Mouse (Mus musculus) lung, embryonic 15.5 days (tissue): ENCODE results near the gene Trub1. TPM values are rescaled to one million over a fixed set of nuclear protein-coding genes. Genes with fewer than 3 reads are reported as not detected.

ENCODE experiments used
- ATAC-seq: fragments of 200-750 bp; cut with Nextera tagmentation; 2 replicates; pipeline ENCODE4 v1.8.0; 2017; ENCODE audit warnings: moderate number of reproducible peaks, borderline replicate concordance; ENCODE audit not compliant: low FRiP score, low TSS enrichment; ENCODE audit errors: extremely low read depth
- H3K27ac ChIP-seq: fragments of 300-500 bp; sonication (generic); 2 replicates; pipeline ENCODE4 v1.5.1; 2015; ENCODE audit warnings: moderate library complexity, mild to moderate bottlenecking, inconsistent platforms
- H3K27me3 ChIP-seq: fragments of 300-500 bp; sonication (generic); 2 replicates; pipeline ENCODE4 v1.6.1; 2015; ENCODE audit warnings: inconsistent platforms
- H3K36me3 ChIP-seq: fragments of 300-500 bp; sonication (generic); 2 replicates; pipeline ENCODE4 v1.6.1; 2015; ENCODE audit warnings: inconsistent platforms
- H3K4me1 ChIP-seq: fragments of 300-500 bp; sonication (generic); 2 replicates; pipeline ENCODE4 v1.6.1; 2015; ENCODE audit warnings: inconsistent platforms
- H3K4me2 ChIP-seq: fragments of 300-500 bp; sonication (generic); 2 replicates; pipeline ENCODE4 v1.6.1; 2015; ENCODE audit warnings: inconsistent platforms, mild to moderate bottlenecking, moderate library complexity
- H3K4me3 ChIP-seq: fragments of 300-500 bp; sonication (generic); 2 replicates; pipeline ENCODE4 v1.5.1; 2015; ENCODE audit warnings: mild to moderate bottlenecking, inconsistent platforms
- H3K9ac ChIP-seq: fragments of 300-500 bp; sonication (generic); 2 replicates; pipeline ENCODE4 v1.6.1; 2015; ENCODE audit warnings: inconsistent platforms
- H3K9me3 ChIP-seq: fragments of 300-500 bp; sonication (generic); 2 replicates; pipeline ENCODE4 v1.6.1; 2016; ENCODE audit warnings: inconsistent platforms
- WGBS: fragments of 180-500 bp; shearing (Covaris S2); methylation state at CpG from one replicate; pipeline ENCODE4 v1.1.7; 2015; 5-methylcytosine and 5-hydroxymethylcytosine counted together
- polyA plus RNA-seq: library from polyadenylated mRNA; unstranded; fragments of >200 nt; fragmentation: Nextera tagmentation; extraction: Ambion mirVana; gene quantifications from 2 replicates; pipeline ENCODE4 v1.2.1, GENCODE M21; 2015

Gene Trub1
- polyA plus RNA-seq, 1 experiment from 2014 or later, result 24.3 TPM

GRCm38 (mm10) chr19:57500254-57500653 is 47.5 kb downstream of the Trub1 start:
- Histone ChIP-seq H3K9me3 (no peaks in the 10 kb centered on the region), H3K9ac (no peak overlapping the region), H3K4me3 (no peak overlapping the region), H3K4me2 (no peak overlapping the region), H3K27ac (no peak overlapping the region), H3K27me3 (no peaks in the 10 kb centered on the region; the same call in 1 of the 2 replicates), H3K4me1 (peaks cover 1% of the 10 kb centered on the region; the same call in 1 of the 2 replicates), H3K36me3 (no peaks in the 10 kb centered on the region)
- 94% methylated on average over 5 of the region's 5 CpGs for WGBS
- no peak for ATAC-seq

DNA sequence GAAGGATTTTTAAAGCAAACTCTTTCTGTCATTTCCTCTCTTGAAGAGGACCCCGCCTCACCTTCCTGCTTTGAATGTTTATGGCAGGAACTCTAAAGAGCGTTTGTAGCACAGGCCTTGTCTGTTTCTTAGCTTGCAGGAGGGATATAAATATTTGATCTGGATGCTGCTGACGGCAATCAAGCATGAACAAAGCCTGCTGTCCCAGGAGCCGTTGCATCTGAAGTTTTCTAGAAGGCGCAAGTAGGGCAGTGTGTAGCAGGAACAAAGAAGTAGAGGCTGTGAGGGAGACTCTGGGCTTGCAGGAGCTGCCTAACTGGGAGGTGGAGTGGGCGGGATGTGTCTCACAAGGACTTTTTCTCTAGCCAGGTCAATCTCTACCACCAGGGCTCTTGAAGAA is 50.4 kb downstream of the Trub1 start:
- Histone ChIP-seq H3K4me2 (no peak overlapping the region), H3K4me3 (no peak overlapping the region), H3K36me3 (no peaks in the 10 kb centered on the region), H3K9ac (no peak overlapping the region), H3K4me1 (peaks cover 17% of the 10 kb centered on the region), H3K27me3 (no peaks in the 10 kb centered on the region; the same call in 1 of the 2 replicates), H3K9me3 (no peaks in the 10 kb centered on the region), H3K27ac (0 out of 2 replicates have a peak overlapping the region, but pooled peaks have one; percentile 11)
- ATAC-seq, result no peak
- 58% methylated on average over 6 of the region's 6 CpGs for WGBS

- peaks cover 34% of the 10 kb centered on the region for H3K4me1 ChIP-seq
- no peak overlapping the region for H3K27ac ChIP-seq
- 73% methylated on average over 25 of the region's 25 CpGs for WGBS
- H3K27me3 ChIP-seq, result no peaks in the 10 kb centered on the region
- no peak overlapping the region for H3K4me2 ChIP-seq
- no peak overlapping the region for H3K9ac ChIP-seq
- no peaks in the 10 kb centered on the region for H3K36me3 ChIP-seq
- no peak for ATAC-seq
- no peak overlapping the region for H3K4me3 ChIP-seq
- no peaks in the 10 kb centered on the region for H3K9me3 ChIP-seq
Measured at GRCm38 (mm10) chr19:57505048-57505932, 52.6 kb downstream of the Trub1 start.

DNA sequence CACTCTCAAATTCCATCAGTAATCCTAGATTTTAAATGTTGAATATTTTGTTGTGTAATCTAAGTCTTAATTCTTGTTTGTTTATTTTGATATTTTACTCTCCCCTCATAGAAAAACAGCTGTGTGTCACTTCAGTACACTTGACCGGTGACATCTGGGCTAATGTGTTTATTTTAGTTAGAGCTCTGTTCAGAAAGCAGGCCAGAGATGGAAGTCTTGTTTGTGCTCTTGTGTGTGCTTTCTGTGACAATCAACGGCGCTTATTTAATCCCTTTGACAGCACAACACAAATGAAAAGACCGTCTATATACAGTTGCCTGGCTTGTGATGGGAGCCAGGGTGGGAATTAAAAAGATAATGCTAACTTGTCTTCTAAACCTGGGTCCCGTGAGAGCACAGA is 53.9 kb downstream of the Trub1 start:
- no peak overlapping the region for H3K4me2 ChIP-seq
- no peaks in the 10 kb centered on the region for H3K9me3 ChIP-seq
- peaks cover 38% of the 10 kb centered on the region for H3K4me1 ChIP-seq
- H3K27me3 ChIP-seq, result no peaks in the 10 kb centered on the region
- H3K27ac ChIP-seq, result no peak overlapping the region
- H3K36me3 ChIP-seq, result no peaks in the 10 kb centered on the region
- WGBS, result 19% methylated on average over 5 of the region's 5 CpGs
- no peak overlapping the region for H3K4me3 ChIP-seq
- ATAC-seq, result peak; percentile 73; the same call in 1 of the 2 replicates
- no peak overlapping the region for H3K9ac ChIP-seq

DNA sequence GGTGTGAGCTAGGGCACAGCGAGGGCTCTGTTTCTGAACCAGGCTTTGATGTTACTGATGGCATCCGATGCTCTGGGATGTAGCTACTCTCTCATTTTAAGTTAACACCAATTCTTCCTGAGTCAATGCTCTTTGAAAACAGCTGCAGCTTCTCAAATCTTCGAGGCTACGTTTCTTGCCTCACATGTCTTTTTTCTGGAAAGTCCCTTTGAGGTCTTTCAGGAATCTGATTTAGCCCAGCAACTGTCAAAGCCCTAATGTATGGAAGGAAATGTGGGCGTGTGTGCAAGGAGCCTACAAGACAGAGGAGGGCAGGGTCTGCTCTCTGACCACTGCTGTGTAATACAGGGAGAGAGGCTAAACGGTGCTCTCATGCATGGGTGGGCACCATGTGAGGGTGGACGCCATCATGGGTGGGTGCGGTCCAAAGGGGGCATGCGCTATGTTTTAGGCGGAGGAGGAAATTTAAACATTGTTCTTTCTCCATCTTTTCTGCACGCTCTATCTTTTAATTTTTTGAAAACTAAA is 55.6 kb downstream of the Trub1 start:
- no peaks in the 10 kb centered on the region for H3K36me3 ChIP-seq
- ATAC-seq, result no peak; the same call in 1 of the 2 replicates
- no peak overlapping the region for H3K4me2 ChIP-seq
- WGBS, result 62% methylated on average over 11 of the region's 11 CpGs
- H3K9me3 ChIP-seq, result no peaks in the 10 kb centered on the region
- H3K4me3 ChIP-seq, result no peak overlapping the region
- H3K27ac ChIP-seq, result no peak overlapping the region
- H3K4me1 ChIP-seq, result peaks cover 38% of the 10 kb centered on the region
- H3K9ac ChIP-seq, result no peak overlapping the region
- H3K27me3 ChIP-seq, result no peaks in the 10 kb centered on the region

GRCm38 (mm10) chr19:57509758-57510319 is 57.1 kb downstream of the Trub1 start:
- no peaks in the 10 kb centered on the region for H3K36me3 ChIP-seq
- ATAC-seq, result 0 out of 2 replicates have a peak, but pooled peaks have one; percentile 46
- 36% methylated on average over 14 of the region's 14 CpGs for WGBS
- H3K9me3 ChIP-seq, result no peaks in the 10 kb centered on the region
- H3K4me2 ChIP-seq, result peak overlapping the region; percentile 39
- H3K4me1 ChIP-seq, result peaks cover 38% of the 10 kb centered on the region
- 0 out of 2 replicates have a peak overlapping the region, but pooled peaks have one; percentile 31 for H3K27ac ChIP-seq
- H3K27me3 ChIP-seq, result no peaks in the 10 kb centered on the region
- no peak overlapping the region for H3K4me3 ChIP-seq
- no peak overlapping the region for H3K9ac ChIP-seq

DNA sequence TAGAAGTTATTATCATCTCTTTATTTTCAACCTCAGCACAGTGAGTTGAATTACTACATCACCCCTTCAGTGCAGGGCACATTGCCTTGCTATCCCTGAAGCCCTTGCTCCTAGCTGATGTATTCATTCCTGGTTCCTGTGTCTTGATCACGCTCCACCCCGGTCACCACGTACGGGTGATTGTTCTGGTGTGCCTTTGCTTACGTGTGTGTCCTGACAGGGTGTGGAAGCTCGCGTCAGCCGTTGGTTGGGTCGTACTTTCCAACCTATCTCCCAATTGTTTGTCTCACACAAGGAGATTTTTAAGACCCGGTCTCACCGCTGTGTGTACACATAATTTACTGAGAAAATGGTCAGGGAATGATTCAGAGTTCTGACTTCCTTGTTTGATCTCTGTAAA is 58.1 kb downstream of the Trub1 start:
- Histone ChIP-seq H3K27me3 (no peaks in the 10 kb centered on the region), H3K4me1 (peaks cover 32% of the 10 kb centered on the region), H3K27ac (no peak overlapping the region), H3K4me3 (no peak overlapping the region), H3K9ac (no peak overlapping the region), H3K36me3 (no peaks in the 10 kb centered on the region), H3K4me2 (no peak overlapping the region), H3K9me3 (no peaks in the 10 kb centered on the region)
- ATAC-seq, result no peak
- WGBS, result 78% methylated on average over 11 of the region's 11 CpGs

DNA sequence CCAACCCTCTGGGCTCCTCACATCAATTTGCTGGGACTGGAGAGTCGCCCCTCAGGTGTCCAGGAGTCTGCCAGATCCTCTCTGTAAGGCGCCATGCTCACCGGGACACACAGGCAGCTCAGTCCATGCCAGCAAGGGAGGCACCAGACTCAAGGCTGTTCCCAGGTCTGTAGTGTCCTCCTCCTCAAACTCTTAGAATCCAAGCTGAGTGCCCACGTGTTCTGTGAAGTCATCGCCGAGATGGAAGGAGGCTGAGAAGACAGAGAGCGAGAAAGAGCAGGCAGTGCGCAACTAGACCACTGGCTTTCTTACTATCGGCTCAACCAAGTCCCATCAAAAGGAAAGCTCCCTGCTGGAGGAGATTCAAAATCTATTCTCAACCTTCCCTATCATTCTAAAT is 60.4 kb downstream of the Trub1 start:
- H3K27me3 ChIP-seq, result no peaks in the 10 kb centered on the region
- H3K4me1 ChIP-seq, result peaks cover 21% of the 10 kb centered on the region
- H3K36me3 ChIP-seq, result no peaks in the 10 kb centered on the region
- no peak for ATAC-seq
- H3K4me2 ChIP-seq, result no peak overlapping the region
- H3K9me3 ChIP-seq, result no peaks in the 10 kb centered on the region
- H3K27ac ChIP-seq, result no peak overlapping the region
- no peak overlapping the region for H3K9ac ChIP-seq
- H3K4me3 ChIP-seq, result no peak overlapping the region
- WGBS, result 84% methylated on average over 9 of the region's 9 CpGs

DNA sequence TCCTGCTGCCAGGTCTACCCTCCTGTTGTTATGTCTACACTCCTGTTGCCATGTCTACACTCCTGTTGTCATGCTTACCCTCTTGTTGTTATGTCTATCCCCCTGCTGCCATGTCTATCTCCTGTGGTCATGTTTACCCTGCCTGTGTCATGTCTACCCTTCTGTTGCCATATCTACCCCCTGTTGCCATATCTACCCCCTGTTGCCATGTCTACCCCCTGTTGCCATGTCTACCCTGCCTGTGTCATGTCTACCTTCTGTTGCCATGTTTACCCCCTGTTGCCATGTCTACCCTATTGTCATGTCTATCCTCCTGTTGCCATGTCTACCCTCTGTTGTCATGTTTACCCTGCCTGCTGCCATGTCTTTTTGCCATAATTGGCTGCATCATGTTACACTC is 69.0 kb downstream of the Trub1 start:
- Histone ChIP-seq H3K27ac (no peak overlapping the region), H3K4me2 (no peak overlapping the region), H3K27me3 (no peaks in the 10 kb centered on the region), H3K4me3 (no peak overlapping the region), H3K9me3 (no peaks in the 10 kb centered on the region), H3K36me3 (no peaks in the 10 kb centered on the region), H3K4me1 (no peaks in the 10 kb centered on the region), H3K9ac (no peak overlapping the region)
- ATAC-seq, result no peak

GRCm38 (mm10) chr19:57523363-57523762 is 70.7 kb downstream of the Trub1 start:
- Histone ChIP-seq H3K4me2 (no peak overlapping the region), H3K27me3 (no peaks in the 10 kb centered on the region), H3K9ac (no peak overlapping the region), H3K9me3 (no peaks in the 10 kb centered on the region), H3K4me1 (no peaks in the 10 kb centered on the region), H3K36me3 (no peaks in the 10 kb centered on the region), H3K4me3 (no peak overlapping the region), H3K27ac (no peak overlapping the region)
- WGBS, result 69% methylated on average over 17 of the region's 17 CpGs
- no peak for ATAC-seq

DNA sequence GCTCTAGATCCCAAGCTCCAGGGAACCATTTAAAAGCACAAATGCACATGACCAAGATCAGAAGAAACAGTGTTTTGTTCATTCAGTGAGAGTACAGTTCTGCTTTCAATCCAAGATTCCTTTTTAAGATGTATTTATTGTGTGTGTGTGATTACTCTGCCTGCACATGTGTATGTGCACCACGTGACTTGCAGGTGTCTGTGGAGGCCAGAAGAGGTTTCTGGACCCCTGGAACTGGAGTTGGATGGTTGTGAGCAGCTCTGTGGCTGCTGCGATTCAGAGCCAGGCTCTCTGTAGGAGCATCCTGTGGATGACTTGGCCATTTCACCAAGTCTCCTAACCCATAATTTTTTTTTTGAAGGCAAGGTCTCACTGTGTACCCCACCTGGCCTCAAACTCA is 73.0 kb downstream of the Trub1 start:
- no peaks in the 10 kb centered on the region for H3K9me3 ChIP-seq
- H3K27me3 ChIP-seq, result no peaks in the 10 kb centered on the region
- 79% methylated on average over 2 of the region's 2 CpGs for whole genome bisulfite sequencing
- no peak overlapping the region for H3K27ac ChIP-seq
- no peak for ATAC-seq
- no peak overlapping the region for H3K4me2 ChIP-seq
- no peaks in the 10 kb centered on the region for H3K36me3 ChIP-seq
- H3K4me3 ChIP-seq, result no peak overlapping the region
- no peaks in the 10 kb centered on the region for H3K4me1 ChIP-seq
- no peak overlapping the region for H3K9ac ChIP-seq

- Histone ChIP-seq H3K4me3 (no peak overlapping the region), H3K9me3 (no peaks in the 10 kb centered on the region), H3K9ac (no peak overlapping the region), H3K36me3 (no peaks in the 10 kb centered on the region), H3K4me2 (no peak overlapping the region), H3K4me1 (no peaks in the 10 kb centered on the region), H3K27ac (no peak overlapping the region), H3K27me3 (no peaks in the 10 kb centered on the region)
- WGBS, result 68% methylated on average over 4 of the region's 4 CpGs
- ATAC-seq, result no peak
Measured at GRCm38 (mm10) chr19:57530212-57530611, 77.5 kb downstream of the Trub1 start.
